Mouse (Mus musculus): ENCODE measurements around the gene Ywhae. TPM values are rescaled to one million over a fixed set of nuclear protein-coding genes. Genes with fewer than 3 reads are reported as not detected.
A peak's percentile ranks its signal among the peaks of the same experiment; 100 is the strongest.

Ywhae gene
- polyA plus RNA-seq, 1 experiment: 186 TPM

- peak overlapping the region; percentile 98 for H3K27ac ChIP-seq (ENCODE audit: control insufficient read depth, insufficient read depth, low read depth, low read length, poor library complexity)
- no peak for TF ChIP-seq POLR2A (IDR thresholded peaks at IDR 0.05; ENCODE audit: borderline replicate concordance, control insufficient read depth, low read depth, low read length)
- TF ChIP-seq CTCF (IDR thresholded peaks at IDR 0.05; ENCODE audit: control insufficient read depth, insufficient read depth, low read length): no peak
- peak overlapping the region; percentile 88 for H3K4me3 ChIP-seq (replicated peaks; ENCODE audit: control insufficient read depth, low read depth, low read length)
- under 1% methylated on average over 51 of the region's 52 CpGs for WGBS
- H3K4me1 ChIP-seq (ENCODE audit: control insufficient read depth, insufficient read depth, low read length): peaks cover 2% of the 10 kb centered on the region
These were observed 715 bp downstream of the Ywhae start for GRCm38 (mm10) chr11:75733227-75733940.

DNA sequence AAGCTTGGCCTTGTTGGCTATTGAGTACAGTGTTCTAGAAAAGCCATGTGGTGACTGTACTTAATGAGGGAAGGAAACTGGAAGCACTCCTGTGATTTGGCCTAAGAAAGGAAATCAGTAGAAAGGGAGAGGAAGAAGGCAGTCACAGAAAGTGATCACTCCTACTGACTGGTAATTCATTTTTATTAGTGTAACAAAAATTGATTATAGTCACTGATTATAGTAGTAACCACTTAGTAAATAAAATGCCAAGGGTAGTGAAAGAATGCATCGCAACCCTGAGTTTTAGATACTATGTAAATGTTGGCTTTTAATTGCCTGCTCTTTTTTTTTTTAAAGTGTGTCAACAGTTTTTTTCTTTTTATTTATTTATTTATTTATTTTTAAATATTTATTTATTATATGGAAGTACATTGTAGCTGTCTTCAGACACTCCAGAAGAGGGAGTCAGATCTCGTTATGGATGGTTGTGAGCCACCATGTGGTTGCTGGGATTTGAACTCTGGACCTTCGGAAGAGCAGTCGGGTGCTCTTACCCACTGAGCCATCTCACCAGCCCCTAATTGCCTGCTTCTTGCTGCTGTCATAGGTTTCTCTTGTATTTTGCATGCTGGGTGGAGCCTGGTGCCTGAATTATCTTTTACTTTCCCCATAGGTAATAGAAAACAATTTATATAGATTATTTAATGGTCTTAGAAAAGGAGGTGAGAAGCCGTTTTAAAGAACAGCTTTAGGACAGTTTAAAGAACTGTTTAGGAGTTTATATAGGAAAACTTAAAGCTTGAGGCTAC is 3.0 kb downstream of the Ywhae start:
- Histone ChIP-seq H3K4me1 (ENCODE audit: control insufficient read depth, insufficient read depth, low read length) (peaks cover 2% of the 10 kb centered on the region), H3K4me3 (replicated peaks; ENCODE audit: control insufficient read depth, low read depth, low read length) (no peak overlapping the region)

GRCm38 (mm10) chr11:75736978-75737377 is 4.3 kb downstream of the Ywhae start:
- Histone ChIP-seq H3K4me1 (ENCODE audit: control insufficient read depth, insufficient read depth, low read length) (peaks cover 2% of the 10 kb centered on the region), H3K27ac (ENCODE audit: control insufficient read depth, insufficient read depth, low read depth, low read length, poor library complexity) (no peak overlapping the region), H3K4me3 (replicated peaks; ENCODE audit: control insufficient read depth, low read depth, low read length) (no peak overlapping the region)
- 29% methylated on average over 3 of the region's 3 CpGs for WGBS
- no peak for TF ChIP-seq POLR2A (IDR thresholded peaks at IDR 0.05; ENCODE audit: borderline replicate concordance, control insufficient read depth, low read depth, low read length)
- TF ChIP-seq CTCF (IDR thresholded peaks at IDR 0.05; ENCODE audit: control insufficient read depth, insufficient read depth, low read length): no peak

More for the DNA sequence above, 3.0 kb downstream of the Ywhae start:
- no peak overlapping the region for H3K27ac ChIP-seq (ENCODE audit: control insufficient read depth, insufficient read depth, low read depth, low read length, poor library complexity)
- WGBS: 78% methylated on average over 5 of the region's 5 CpGs
- TF ChIP-seq CTCF (IDR thresholded peaks at IDR 0.05; ENCODE audit: control insufficient read depth, insufficient read depth, low read length) (no peak), POLR2A (IDR thresholded peaks at IDR 0.05; ENCODE audit: borderline replicate concordance, control insufficient read depth, low read depth, low read length) (no peak)

DNA sequence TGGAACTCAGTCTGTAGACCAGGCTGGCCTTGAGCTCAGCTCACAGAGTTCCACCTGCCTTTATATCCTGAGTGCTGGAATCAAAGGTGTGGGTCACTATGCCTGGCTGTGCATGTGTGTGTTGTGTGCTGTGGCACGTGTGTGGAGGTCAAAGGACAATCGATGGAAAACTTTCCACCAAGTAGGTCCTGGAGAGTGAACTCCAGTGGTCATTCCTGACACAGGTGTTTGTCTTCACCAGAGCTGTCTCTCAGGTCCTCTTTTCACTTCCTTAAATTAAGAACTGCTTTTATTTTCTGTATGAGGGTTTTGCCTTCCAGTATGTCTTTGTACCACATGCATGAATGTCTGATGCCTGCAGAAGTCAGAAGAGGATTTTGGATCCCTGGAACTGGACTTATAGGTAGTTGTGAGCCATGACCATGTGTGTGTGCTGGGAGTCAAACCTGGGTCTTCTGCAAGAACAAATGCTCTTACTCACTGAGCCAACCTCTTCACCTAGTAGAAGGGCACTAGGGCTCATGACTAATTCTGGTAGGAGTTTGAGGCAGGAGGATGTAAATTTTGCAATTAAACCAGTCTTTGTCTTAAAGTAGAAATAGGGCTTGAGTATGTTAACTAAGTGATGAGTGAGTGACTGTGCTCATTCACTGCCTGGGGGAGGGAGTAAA is 5.3 kb downstream of the Ywhae start:
- WGBS: 41% methylated on average over 2 of the region's 2 CpGs
- Histone ChIP-seq H3K27ac (ENCODE audit: control insufficient read depth, insufficient read depth, low read depth, low read length, poor library complexity) (peak overlapping the region; percentile 13; the same call in 1 of the 2 replicates), H3K4me1 (ENCODE audit: control insufficient read depth, insufficient read depth, low read length) (peaks cover 2% of the 10 kb centered on the region), H3K4me3 (replicated peaks; ENCODE audit: control insufficient read depth, low read depth, low read length) (no peak overlapping the region)
- TF ChIP-seq CTCF (IDR thresholded peaks at IDR 0.05; ENCODE audit: control insufficient read depth, insufficient read depth, low read length) (no peak), POLR2A (IDR thresholded peaks at IDR 0.05; ENCODE audit: borderline replicate concordance, control insufficient read depth, low read depth, low read length) (no peak)

DNA sequence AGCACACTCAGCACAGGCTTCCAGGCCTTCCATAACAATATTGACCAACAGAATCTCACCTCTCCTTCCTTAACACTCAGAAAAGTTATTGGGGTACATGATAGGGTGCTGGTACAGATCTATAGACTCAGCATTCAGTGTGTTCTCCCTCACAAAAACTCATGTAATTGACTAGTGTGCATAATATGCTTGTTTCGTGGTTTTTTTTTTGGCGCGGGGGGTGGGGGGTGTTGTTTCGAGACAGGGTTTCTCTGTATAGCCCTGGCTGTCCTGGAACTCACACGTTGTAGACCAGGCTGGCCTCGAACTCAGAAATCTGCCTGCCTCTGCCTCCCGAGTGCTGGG is 5.8 kb downstream of the Ywhae start:
- Histone ChIP-seq H3K4me1 (ENCODE audit: control insufficient read depth, insufficient read depth, low read length) (peaks cover 2% of the 10 kb centered on the region), H3K27ac (ENCODE audit: control insufficient read depth, insufficient read depth, low read depth, low read length, poor library complexity) (no peak overlapping the region), H3K4me3 (replicated peaks; ENCODE audit: control insufficient read depth, low read depth, low read length) (no peak overlapping the region)
- 77% methylated on average over 7 of the region's 7 CpGs for WGBS
- TF ChIP-seq CTCF (IDR thresholded peaks at IDR 0.05; ENCODE audit: control insufficient read depth, insufficient read depth, low read length) (no peak), POLR2A (IDR thresholded peaks at IDR 0.05; ENCODE audit: borderline replicate concordance, control insufficient read depth, low read depth, low read length) (no peak)

DNA sequence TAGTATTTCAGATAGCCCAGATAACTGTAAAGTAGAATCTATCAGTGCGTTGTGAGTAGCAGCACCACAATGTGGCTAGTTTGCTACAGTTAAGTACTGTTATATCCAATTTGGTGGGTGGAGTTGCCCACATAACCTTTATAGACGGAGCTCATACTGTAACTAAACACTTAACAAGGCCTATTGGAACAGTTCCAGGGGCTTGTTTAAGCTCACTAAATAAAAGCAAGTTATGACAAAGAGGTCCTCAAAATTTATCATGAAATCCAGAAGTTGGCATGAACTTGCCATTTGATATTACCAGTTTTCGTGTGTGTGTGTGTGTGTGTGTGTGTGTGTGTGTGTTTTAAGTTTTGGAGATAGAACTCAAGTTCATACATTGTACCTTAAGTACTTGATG is 7.5 kb downstream of the Ywhae start:
- H3K27ac ChIP-seq (ENCODE audit: control insufficient read depth, insufficient read depth, low read depth, low read length, poor library complexity): no peak overlapping the region
- H3K4me3 ChIP-seq (replicated peaks; ENCODE audit: control insufficient read depth, low read depth, low read length): no peak overlapping the region
- WGBS: 53% methylated on average over 3 of the region's 3 CpGs
- TF ChIP-seq CTCF (IDR thresholded peaks at IDR 0.05; ENCODE audit: control insufficient read depth, insufficient read depth, low read length) (no peak), POLR2A (IDR thresholded peaks at IDR 0.05; ENCODE audit: borderline replicate concordance, control insufficient read depth, low read depth, low read length) (no peak)
- peaks cover 2% of the 10 kb centered on the region for H3K4me1 ChIP-seq (ENCODE audit: control insufficient read depth, insufficient read depth, low read length)

- Histone ChIP-seq H3K27ac (ENCODE audit: control insufficient read depth, insufficient read depth, low read depth, low read length, poor library complexity) (no peak overlapping the region), H3K4me1 (ENCODE audit: control insufficient read depth, insufficient read depth, low read length) (peaks cover 2% of the 10 kb centered on the region), H3K4me3 (replicated peaks; ENCODE audit: control insufficient read depth, low read depth, low read length) (no peak overlapping the region)
- no peak for TF ChIP-seq CTCF (IDR thresholded peaks at IDR 0.05; ENCODE audit: control insufficient read depth, insufficient read depth, low read length)
- TF ChIP-seq POLR2A (IDR thresholded peaks at IDR 0.05; ENCODE audit: borderline replicate concordance, control insufficient read depth, low read depth, low read length): no peak
- WGBS: 54% methylated on average over 3 of the region's 3 CpGs
These were observed 8.9 kb downstream of the Ywhae start for GRCm38 (mm10) chr11:75741615-75742014.

GRCm38 (mm10) chr11:75744761-75745160 is 12.1 kb downstream of the Ywhae start:
- no peak overlapping the region for H3K4me3 ChIP-seq (replicated peaks; ENCODE audit: control insufficient read depth, low read depth, low read length)
- no peak overlapping the region for H3K27ac ChIP-seq (ENCODE audit: control insufficient read depth, insufficient read depth, low read depth, low read length, poor library complexity)
- TF ChIP-seq CTCF (IDR thresholded peaks at IDR 0.05; ENCODE audit: control insufficient read depth, insufficient read depth, low read length): no peak
- TF ChIP-seq POLR2A (IDR thresholded peaks at IDR 0.05; ENCODE audit: borderline replicate concordance, control insufficient read depth, low read depth, low read length): no peak
- H3K4me1 ChIP-seq (ENCODE audit: control insufficient read depth, insufficient read depth, low read length): 0 out of 2 replicates have a peak, but pooled peaks cover 2% of the 10 kb centered on the region
- 80% methylated on average over 3 of the region's 3 CpGs for whole genome bisulfite sequencing
